Mouse (Mus musculus): ENCODE data around the gene Cttnbp2nl. TPM values are rescaled to one million over a fixed set of nuclear protein-coding genes. Genes with fewer than 3 reads are reported as not detected.

Cttnbp2nl gene
- total and polyA plus RNA-seq, 2 experiments from 2014 or later: 34.1 to 45.7 TPM

DNA sequence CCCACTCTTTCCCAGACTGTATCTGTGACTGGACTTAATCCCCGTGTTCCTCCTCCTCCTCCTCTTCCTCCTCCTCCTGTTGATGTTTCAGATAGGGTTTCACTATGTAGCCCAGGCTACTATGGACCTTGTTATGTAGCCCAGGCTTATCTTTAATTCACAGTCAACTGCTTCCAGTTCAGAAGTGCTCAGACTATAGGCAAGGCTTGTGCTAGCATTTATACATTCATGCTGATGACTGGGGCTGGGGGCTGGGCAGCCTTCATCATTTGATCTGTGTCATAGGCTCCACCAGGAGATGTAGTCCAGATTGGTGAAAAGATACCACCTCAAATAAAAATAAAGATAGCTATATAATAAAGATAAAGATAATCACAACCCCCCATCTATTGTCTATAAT is 9.0 kb upstream of the Cttnbp2nl start:
- no peak for ATAC-seq (ENCODE audit: low FRiP score)
- no peaks in the 10 kb centered on the region for H3K9me3 ChIP-seq (ENCODE audit: low read length)

GRCm38 (mm10) chr3:105061496-105061895 is 8.6 kb upstream of the Cttnbp2nl start:
- Histone ChIP-seq H3K27me3 (ENCODE audit: insufficient read depth, low read length) (no peaks in the 10 kb centered on the region), H3K9me3 (ENCODE audit: low read length) (no peaks in the 10 kb centered on the region), H3K36me3 (ENCODE audit: insufficient read depth, low read length) (no peaks in the 10 kb centered on the region), H3K4me2 (ENCODE audit: low read depth, low read length, poor library complexity, severe bottlenecking) (no peak overlapping the region), H3K4me3 (ENCODE audit: low read depth, low read length) (no peak overlapping the region), H3K27ac (ENCODE audit: low read depth, low read length) (no peak overlapping the region), H3K4me1 (ENCODE audit: insufficient read depth, low read length) (no peaks in the 10 kb centered on the region), H3K9ac (replicated peaks; ENCODE audit: low read length, poor library complexity, severe bottlenecking) (no peak overlapping the region)
- DNase-seq (ENCODE audit: low spot score) (no peak), ATAC-seq (ENCODE audit: low FRiP score) (no peak)
- TF ChIP-seq CTCF (IDR thresholded peaks at IDR 0.05): no peak
- WGBS: 85% methylated on average over 3 of the region's 3 CpGs

More for the DNA sequence above, 9.0 kb upstream of the Cttnbp2nl start:
- Histone ChIP-seq H3K4me2 (ENCODE audit: low read depth, low read length, poor library complexity, severe bottlenecking) (no peak overlapping the region), H3K4me3 (ENCODE audit: low read depth, low read length) (no peak overlapping the region), H3K27me3 (ENCODE audit: insufficient read depth, low read length) (no peaks in the 10 kb centered on the region), H3K9ac (replicated peaks; ENCODE audit: low read length, poor library complexity, severe bottlenecking) (no peak overlapping the region), H3K36me3 (ENCODE audit: insufficient read depth, low read length) (no peaks in the 10 kb centered on the region), H3K4me1 (ENCODE audit: insufficient read depth, low read length) (no peaks in the 10 kb centered on the region), H3K27ac (ENCODE audit: low read depth, low read length) (no peak overlapping the region)
- DNase-seq (ENCODE audit: low spot score): no peak
- no peak for TF ChIP-seq CTCF (IDR thresholded peaks at IDR 0.05)
- 69% methylated on average over 1 of the region's 1 CpGs for WGBS

GRCm38 (mm10) chr3:105060992-105061391 is 8.0 kb upstream of the Cttnbp2nl start:
- TF ChIP-seq CTCF (IDR thresholded peaks at IDR 0.05): no peak
- WGBS: 75% methylated on average over 6 of the region's 6 CpGs
- no peaks in the 10 kb centered on the region for H3K4me1 ChIP-seq (ENCODE audit: insufficient read depth, low read length)
- no peak overlapping the region for H3K4me2 ChIP-seq (ENCODE audit: low read depth, low read length, poor library complexity, severe bottlenecking)
- H3K36me3 ChIP-seq (ENCODE audit: insufficient read depth, low read length): no peaks in the 10 kb centered on the region
- DNase-seq (ENCODE audit: low spot score) (no peak), ATAC-seq (ENCODE audit: low FRiP score) (no peak)
- no peak overlapping the region for H3K9ac ChIP-seq (replicated peaks; ENCODE audit: low read length, poor library complexity, severe bottlenecking)
- H3K9me3 ChIP-seq (ENCODE audit: low read length): no peaks in the 10 kb centered on the region
- no peaks in the 10 kb centered on the region for H3K27me3 ChIP-seq (ENCODE audit: insufficient read depth, low read length)
- H3K4me3 ChIP-seq (ENCODE audit: low read depth, low read length): no peak overlapping the region
- no peak overlapping the region for H3K27ac ChIP-seq (ENCODE audit: low read depth, low read length)

DNA sequence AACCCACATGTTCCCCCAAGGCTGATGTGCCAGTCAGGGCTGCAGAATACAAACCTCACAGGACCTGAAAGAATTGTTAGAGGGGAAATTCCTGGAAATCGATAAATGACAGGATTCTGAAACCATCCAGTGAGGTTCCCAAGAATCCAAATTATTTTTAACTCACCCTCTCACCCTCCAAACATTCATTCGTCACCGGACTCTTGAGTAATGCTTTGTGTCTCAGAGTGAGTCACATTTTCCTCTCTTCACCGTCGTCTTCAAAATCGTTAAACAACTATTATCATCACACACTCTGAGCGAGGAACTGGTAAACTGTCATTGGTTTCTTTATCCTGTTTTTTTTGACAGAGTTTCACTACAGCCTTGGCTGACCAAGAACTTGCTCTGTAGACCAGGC is 7.0 kb upstream of the Cttnbp2nl start:
- no peak overlapping the region for H3K4me2 ChIP-seq (ENCODE audit: low read depth, low read length, poor library complexity, severe bottlenecking)
- WGBS: 84% methylated on average over 7 of the region's 7 CpGs
- no peak overlapping the region for H3K9ac ChIP-seq (replicated peaks; ENCODE audit: low read length, poor library complexity, severe bottlenecking)
- TF ChIP-seq CTCF (IDR thresholded peaks at IDR 0.05): no peak
- no peaks in the 10 kb centered on the region for H3K4me1 ChIP-seq (ENCODE audit: insufficient read depth, low read length)
- no peak for ATAC-seq (ENCODE audit: low FRiP score)
- DNase-seq (ENCODE audit: low spot score): no peak
- H3K27me3 ChIP-seq (ENCODE audit: insufficient read depth, low read length): no peaks in the 10 kb centered on the region
- no peaks in the 10 kb centered on the region for H3K9me3 ChIP-seq (ENCODE audit: low read length)
- no peak overlapping the region for H3K4me3 ChIP-seq (ENCODE audit: low read depth, low read length)
- H3K36me3 ChIP-seq (ENCODE audit: insufficient read depth, low read length): no peaks in the 10 kb centered on the region
- H3K27ac ChIP-seq (ENCODE audit: low read depth, low read length): no peak overlapping the region

DNA sequence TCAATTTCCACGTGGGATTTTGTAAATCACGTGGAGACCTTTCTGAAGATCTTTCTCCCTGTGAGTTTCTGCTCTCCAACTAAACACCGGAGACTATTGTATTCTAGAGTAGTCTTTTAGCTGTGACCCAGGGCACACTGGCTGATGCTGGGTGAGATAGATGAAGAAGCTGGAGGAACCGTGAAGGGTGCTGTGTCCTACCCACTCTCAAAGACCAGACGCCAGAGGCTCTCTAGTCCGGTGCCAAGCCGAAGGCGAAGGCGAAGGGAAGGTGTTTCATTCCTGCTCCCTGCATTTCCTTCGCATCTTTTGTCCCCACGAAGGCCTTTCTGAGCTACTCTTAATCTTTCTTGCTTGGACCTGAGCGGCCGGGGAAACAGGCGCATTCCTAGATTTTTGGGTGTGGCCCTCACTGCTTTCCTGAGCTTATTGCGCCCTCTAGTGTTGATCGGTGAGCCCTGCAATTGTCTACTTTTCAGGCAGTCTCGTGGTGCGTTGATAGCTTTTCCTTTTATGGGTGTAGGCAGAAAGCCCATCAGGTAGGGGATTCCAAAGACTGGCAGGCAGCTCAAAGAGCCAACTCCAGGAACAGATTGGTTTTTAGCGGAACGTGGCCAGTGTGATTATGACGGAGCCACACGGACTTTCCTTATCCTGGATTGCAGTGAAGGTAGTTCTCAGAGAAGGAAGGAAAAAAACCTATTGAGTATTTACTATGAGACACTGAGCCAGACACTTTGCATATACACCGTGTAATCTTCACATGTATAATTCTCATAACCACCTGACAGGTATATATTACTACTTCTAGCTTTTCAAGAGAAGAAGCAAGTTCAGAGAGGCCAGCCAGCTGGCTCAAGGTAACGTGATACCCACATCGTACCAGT is 5.9 kb upstream of the Cttnbp2nl start:
- 16% methylated on average over 25 of the region's 25 CpGs for WGBS
- TF ChIP-seq CTCF (IDR thresholded peaks at IDR 0.05): peak; percentile 99
- H3K4me3 ChIP-seq (ENCODE audit: low read depth, low read length): peak overlapping the region; percentile 25; the same call in 1 of the 2 replicates
- H3K36me3 ChIP-seq (ENCODE audit: insufficient read depth, low read length): no peaks in the 10 kb centered on the region
- peak overlapping the region; percentile 56 for H3K4me2 ChIP-seq (ENCODE audit: low read depth, low read length, poor library complexity, severe bottlenecking)
- H3K9ac ChIP-seq (replicated peaks; ENCODE audit: low read length, poor library complexity, severe bottlenecking): peak overlapping the region; percentile 42; the same call in 1 of the 2 replicates
- peak; percentile 32 for ATAC-seq (ENCODE audit: low FRiP score)
- peak; percentile 90 for DNase-seq (ENCODE audit: low spot score)
- no peaks in the 10 kb centered on the region for H3K27me3 ChIP-seq (ENCODE audit: insufficient read depth, low read length)
- peak overlapping the region; percentile 7; the same call in 1 of the 2 replicates for H3K27ac ChIP-seq (ENCODE audit: low read depth, low read length)
- H3K9me3 ChIP-seq (ENCODE audit: low read length): no peaks in the 10 kb centered on the region
- 0 out of 2 replicates have a peak, but pooled peaks cover under 1% of the 10 kb centered on the region for H3K4me1 ChIP-seq (ENCODE audit: insufficient read depth, low read length)

GRCm38 (mm10) chr3:105055666-105056065 is 2.7 kb upstream of the Cttnbp2nl start:
- Histone ChIP-seq H3K9ac (replicated peaks; ENCODE audit: low read length, poor library complexity, severe bottlenecking) (no peak overlapping the region), H3K4me2 (ENCODE audit: low read depth, low read length, poor library complexity, severe bottlenecking) (no peak overlapping the region), H3K9me3 (ENCODE audit: low read length) (no peaks in the 10 kb centered on the region), H3K36me3 (ENCODE audit: insufficient read depth, low read length) (no peaks in the 10 kb centered on the region), H3K4me1 (ENCODE audit: insufficient read depth, low read length) (peaks cover 11% of the 10 kb centered on the region), H3K4me3 (ENCODE audit: low read depth, low read length) (no peak overlapping the region), H3K27ac (ENCODE audit: low read depth, low read length) (no peak overlapping the region), H3K27me3 (ENCODE audit: insufficient read depth, low read length) (no peaks in the 10 kb centered on the region)
- no peak for DNase-seq (ENCODE audit: low spot score)
- ATAC-seq (ENCODE audit: low FRiP score): no peak
- 75% methylated on average over 4 of the region's 4 CpGs for WGBS
- no peak for TF ChIP-seq CTCF (IDR thresholded peaks at IDR 0.05)
